Mouse (Mus musculus) layer of hippocampus, adult 18-20 months (tissue): ENCODE measurements at regions not wholly inside any gene's neighbourhood (a gene's known extent, or its start where the extent isn't known, plus 50 kb on each side); places are given as distances from the start of the nearest gene placed in this dataset.

Experiments
- DNase-seq, 2 experiments: peaks; one replicate each; pipeline ENCODE4 v3.0.0; 2022; ENCODE audit warnings: low spot score in 2 of 2

DNA sequence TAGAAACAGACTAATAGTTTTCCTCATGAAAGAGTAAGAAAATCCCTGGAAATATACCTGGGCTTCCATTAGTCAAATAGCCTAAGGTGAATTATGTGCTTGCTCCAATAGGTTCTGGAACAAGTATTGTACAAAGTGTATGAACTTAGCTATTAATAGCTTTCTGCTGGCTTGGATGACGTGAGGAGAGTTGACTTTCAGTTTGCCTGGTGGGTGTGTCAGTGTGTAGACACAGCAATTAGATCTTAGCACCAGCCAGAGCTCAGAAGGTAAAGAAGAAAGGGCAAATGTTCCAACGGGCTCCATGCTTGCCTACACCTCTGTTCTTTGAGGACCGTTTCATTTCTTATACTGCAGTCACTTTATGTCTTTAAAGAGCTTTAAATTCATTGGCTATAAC is 654.8 kb upstream of the Mef2c start:
- no peak for DNase-seq

- no peak for DNase-seq
These were observed 634.0 kb upstream of the Mef2c start for GRCm38 (mm10) chr13:82869869-82870268.

DNA sequence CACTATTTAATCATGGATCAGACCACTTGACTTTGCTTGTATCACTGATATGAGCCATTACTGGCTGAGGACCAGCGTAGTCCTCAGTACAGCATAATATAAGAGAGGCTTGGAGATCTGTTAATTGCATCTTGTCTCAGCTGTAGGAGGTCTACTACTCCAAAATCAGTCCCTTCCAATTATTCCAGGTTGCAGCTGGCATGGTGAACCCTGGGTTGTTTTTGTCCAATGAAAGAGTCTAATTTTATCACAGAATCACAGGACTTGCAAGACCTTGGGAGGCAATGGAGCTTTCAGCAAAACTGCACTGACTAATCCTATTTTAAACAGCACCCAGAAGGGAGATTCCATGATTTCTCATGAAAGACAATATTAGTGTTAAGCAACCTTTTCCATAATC is 629.7 kb upstream of the Mef2c start:
- no peak for DNase-seq

DNA sequence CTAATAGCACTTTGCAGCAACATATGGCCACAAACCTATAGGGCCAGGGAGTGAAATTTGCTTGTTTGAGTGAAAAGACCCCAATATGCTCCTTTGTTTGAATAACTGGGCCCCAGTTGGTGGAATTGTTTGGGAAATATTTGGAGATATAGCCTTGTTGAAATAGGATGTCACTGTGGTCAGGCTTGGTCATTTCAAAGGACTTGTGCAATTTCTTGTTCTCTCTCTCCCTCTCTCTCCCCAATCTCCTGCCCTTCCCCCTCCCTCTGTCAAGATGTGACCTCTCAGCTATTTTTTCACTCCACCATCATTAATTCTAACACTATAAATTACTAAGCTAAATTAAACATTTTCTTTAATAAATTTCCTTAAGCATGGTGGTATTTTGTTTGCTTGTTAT is 620.5 kb upstream of the Mef2c start:
- DNase-seq, result no peak

- no peak for DNase-seq
These were observed 615.1 kb upstream of the Mef2c start for GRCm38 (mm10) chr13:82888755-82889154.

DNA sequence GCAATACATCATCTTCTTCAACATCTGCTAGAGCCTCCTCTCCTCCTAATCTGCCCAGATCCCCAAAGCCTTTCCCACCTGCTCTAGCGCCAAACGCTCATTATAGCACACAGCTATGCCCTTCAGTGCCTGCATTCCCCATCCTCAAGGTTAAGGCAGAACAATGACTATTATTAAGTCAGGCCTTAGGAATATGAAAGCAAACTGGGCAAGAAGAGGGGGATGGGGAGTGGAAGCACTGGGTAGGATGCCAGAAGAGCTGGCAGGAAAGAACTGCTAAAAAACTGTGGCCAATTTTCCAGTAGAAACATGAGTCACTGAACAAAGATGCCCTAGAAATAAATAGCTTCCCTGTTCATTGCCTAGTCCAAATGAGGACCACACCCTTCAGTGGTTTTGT is 611.1 kb upstream of the Mef2c start:
- DNase-seq, result peak; percentile 19 to 54

DNA sequence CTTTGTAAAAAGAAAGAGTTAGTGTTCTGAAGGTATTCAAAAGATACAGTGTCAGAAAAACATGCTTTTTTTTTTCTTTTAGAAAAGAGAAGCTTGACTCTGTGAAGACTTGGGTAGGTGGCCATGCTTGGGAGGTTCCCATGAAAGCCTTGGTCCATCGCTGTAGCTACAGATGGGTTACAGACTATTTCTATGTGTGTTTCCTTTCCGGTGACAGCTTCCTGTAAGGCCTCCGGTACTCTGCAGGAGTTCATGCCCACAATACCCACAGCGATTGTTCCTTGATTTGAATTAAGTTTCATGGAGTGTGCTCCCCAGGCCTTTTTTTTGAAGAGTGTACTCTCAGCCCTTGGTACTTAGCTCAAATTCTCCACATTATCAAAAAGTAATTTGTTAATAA is 604.1 kb upstream of the Mef2c start:
- DNase-seq, result no peak

DNA sequence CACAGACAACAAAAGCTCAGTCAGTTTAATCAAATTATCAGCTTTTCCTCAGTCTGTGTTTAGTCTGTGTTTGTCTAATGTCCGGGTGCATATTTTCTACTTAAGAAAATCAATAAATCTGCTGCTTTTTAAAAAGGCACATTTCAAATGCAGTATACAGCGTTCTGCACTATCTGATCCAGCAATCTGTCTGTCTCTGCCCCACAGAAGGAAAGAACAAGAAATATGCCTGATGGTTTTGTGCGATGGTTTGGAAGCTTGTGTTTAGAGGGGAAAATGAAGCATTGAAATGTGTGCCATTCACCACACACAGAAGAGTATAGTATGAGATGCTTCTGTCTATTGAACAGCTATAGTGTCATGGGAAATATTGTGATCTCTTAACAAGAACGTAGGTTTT is 601.7 kb upstream of the Mef2c start:
- DNase-seq, result peak in 1 of 2 experiments; percentile 39

- DNase-seq, result no peak
These were observed 600.2 kb upstream of the Mef2c start for GRCm38 (mm10) chr13:82903637-82904036.

GRCm38 (mm10) chr13:82907689-82908088 is 596.1 kb upstream of the Mef2c start:
- no peak for DNase-seq

DNA sequence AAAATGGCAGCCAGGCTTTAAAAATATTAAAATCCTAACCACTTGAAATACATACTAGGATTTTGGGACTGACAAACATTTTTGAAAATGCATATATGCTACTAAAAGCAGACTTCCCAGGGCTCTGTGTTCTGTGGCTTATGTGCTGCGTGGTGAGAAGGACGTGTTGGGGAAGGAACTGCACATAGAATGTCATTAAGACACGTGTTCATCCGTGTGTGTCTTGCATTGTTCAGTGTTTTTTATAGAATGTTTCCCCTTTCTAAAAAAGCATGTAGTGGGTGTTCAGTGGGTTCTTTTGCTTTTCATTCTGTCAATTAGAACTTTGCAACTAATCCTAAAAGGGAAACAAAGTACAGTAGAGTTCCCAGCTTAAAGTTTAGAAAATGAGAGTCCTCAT is 594.7 kb upstream of the Mef2c start:
- DNase-seq, result no peak

- DNase-seq, result no peak
These were observed 591.0 kb upstream of the Mef2c start for GRCm38 (mm10) chr13:82912859-82913258.

GRCm38 (mm10) chr13:82915194-82915593 is 588.6 kb upstream of the Mef2c start:
- DNase-seq, result no peak

- no peak for DNase-seq
These were observed 573.8 kb upstream of the Mef2c start for GRCm38 (mm10) chr13:82930010-82930409.

DNA sequence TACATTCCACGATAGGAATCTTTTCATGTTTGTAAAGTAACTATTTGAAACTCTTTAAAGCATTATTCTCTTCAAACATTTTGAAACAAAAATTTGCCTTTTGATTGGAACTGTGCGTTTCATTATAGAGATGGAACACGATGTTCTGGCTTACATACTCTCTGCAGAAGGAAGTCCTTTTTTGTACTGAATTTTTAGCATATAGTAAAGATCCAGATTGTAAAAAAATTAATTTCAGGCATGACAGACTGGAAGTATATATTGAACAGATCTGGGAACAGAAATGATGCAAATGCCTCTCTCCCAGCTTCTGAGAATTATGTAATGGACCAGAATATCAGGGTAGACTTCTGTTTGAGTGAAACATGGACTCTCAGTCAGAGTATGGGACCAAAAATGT is 566.0 kb upstream of the Mef2c start:
- DNase-seq, result no peak

DNA sequence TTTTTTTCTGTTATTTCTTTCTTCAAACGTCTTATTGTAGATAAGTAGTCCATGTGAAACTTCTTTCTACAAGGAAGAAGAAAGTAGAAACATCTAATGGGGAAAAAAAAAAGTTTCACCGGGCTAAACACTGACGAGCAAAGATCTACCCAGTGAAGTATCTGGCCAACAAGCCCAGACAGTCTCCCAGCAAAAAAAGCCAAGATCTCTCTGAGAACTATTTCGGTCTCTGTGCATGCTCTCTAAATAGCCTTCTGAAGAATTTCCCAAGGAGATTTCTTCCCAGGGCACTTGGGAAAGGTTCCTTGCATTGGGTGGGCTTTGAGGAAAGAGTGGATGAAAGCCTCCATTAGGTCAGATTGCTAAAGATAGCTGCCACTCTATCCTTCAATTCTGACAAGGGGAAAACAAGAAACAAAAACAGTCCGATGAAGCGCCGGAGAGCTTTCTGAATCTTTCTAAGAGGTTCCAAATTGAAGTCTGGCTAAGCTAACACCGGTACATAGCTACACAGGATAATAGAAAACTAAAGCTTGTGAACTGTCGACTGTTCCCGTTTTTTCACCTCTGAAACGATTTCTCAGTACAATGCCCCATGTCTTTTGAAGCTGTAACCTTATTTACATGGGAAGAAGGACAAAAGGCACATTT is 561.0 kb upstream of the Mef2c start:
- DNase-seq, result no peak

- DNase-seq, result no peak
These were observed 556.9 kb upstream of the Mef2c start for GRCm38 (mm10) chr13:82946931-82947330.

DNA sequence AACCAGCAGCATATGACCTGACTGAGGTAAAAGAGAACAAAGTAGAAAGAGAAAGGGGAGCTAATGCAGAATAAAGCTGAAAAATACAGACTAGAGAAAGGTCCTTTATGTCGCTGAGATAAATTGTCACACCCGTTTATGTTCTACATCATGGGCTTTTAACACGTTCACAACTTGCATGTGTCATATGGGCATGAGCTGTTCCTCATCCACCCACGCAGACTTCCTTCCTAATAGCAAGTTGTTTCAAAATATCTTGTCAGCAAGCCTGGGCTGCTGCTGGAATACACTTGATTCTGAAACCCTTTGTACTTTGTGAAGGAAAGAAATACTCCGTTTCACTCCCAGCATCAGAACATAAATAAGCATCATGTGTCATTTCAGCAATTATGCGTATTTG is 554.3 kb upstream of the Mef2c start:
- peak; percentile 12 to 75 for DNase-seq

DNA sequence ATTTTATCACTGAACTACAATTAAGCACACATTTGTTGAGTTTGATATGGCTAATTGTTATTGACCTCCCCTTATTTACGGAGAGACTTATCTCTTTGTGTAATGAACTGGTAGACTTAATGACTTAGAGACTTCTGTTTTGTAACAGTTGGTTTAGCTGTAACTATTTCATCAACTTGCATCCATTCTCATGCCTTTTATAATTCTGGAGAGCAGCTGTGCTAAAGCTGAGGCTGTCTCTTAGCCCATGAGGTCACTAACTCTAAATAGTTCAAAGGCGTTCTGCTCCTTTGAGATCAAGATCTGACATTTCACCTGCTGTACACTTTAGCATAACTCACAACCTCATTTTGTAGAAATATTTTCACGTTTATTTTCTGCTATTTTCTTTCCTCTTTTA is 541.5 kb upstream of the Mef2c start:
- DNase-seq, result no peak

GRCm38 (mm10) chr13:82971722-82972121 is 532.1 kb upstream of the Mef2c start:
- DNase-seq, result peak in 1 of 2 experiments; percentile 45

DNA sequence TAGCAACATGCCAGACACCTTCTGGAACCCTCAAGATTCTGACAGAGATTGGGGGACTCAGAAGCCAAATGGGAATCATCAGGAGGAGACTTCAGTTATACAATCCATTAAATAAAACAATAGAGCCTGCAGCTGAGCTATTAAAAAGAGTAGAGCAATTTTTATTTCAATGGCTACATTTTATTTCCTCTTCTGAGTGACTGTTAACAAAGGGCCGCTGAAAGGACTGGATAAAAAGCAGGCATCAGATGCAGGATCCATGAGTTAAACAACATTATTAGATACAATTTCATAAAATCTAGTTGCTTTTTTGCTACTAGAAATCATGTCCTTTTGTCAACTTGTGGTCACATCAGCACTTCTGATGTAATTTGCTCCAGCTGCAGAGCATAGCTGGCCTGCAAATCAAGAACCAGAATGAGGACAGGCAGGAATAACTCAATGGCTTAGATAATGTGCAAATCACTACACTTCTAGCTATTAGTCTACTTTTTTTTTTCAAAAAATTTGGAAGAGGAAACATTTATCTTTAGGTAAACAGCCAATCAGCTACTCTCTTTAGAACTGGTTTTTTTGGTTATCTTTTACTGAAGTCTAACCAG is 529.5 kb upstream of the Mef2c start:
- no peak for DNase-seq

DNA sequence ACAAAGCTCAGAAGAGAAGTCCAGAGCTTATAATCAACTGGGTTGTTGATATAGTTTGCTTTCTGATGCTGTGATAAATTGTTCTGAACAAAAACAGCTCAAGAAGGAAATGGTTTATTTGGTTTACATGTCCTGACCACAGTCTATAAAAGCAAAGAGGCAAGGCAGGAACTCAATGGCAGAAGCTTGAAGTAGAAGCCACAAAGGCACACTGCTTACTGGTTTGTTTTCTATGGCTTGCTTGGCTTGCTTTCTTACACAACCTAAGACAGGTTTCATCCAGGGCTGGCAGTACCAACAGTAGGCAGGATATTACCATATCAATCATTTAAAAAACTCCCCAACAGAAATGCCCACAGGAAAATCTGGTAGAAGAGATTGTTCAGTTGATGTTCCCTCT is 502.7 kb upstream of the Mef2c start:
- no peak for DNase-seq

GRCm38 (mm10) chr13:83016686-83017085 is 487.1 kb upstream of the Mef2c start:
- no peak for DNase-seq
